Mouse (Mus musculus) liver, embryonic 16.5 days (tissue): ENCODE measurements around the gene Dpf3. TPM values are rescaled to one million over a fixed set of nuclear protein-coding genes. Genes with fewer than 3 reads are reported as not detected.

Experiments
- ATAC-seq: fragments of 200-750 bp; cut with Nextera tagmentation; 2 replicates; pipeline ENCODE4 v1.8.0; 2017; ENCODE audit warnings: low read depth, mild to moderate bottlenecking, moderate number of reproducible peaks, moderate library complexity
- H3K27ac ChIP-seq: fragments of 300-500 bp; sonication (generic); 2 replicates; pipeline ENCODE4 v1.5.1; 2014; ENCODE audit warnings: mild to moderate bottlenecking, low read length
- H3K27me3 ChIP-seq: fragments of 300-500 bp; sonication (generic); 2 replicates; pipeline ENCODE4 v1.6.1; 2014; ENCODE audit warnings: low read depth, low read length, mixed read lengths; ENCODE audit not compliant: control insufficient read depth, insufficient read depth
- H3K36me3 ChIP-seq: fragments of 300-500 bp; sonication (generic); 2 replicates; pipeline ENCODE4 v1.6.1; 2014; ENCODE audit warnings: mild to moderate bottlenecking; ENCODE audit not compliant: control insufficient read depth, insufficient read depth
- H3K4me1 ChIP-seq: fragments of 300-500 bp; sonication (generic); 2 replicates; pipeline ENCODE4 v1.6.1; 2014; ENCODE audit warnings: low read depth, low read length, mixed read lengths; ENCODE audit not compliant: control insufficient read depth
- H3K4me2 ChIP-seq: fragments of 300-500 bp; sonication (generic); 2 replicates; pipeline ENCODE4 v1.6.1; 2014; ENCODE audit warnings: low read depth, low read length, mixed read lengths
- H3K4me3 ChIP-seq: fragments of 300-500 bp; sonication (generic); 2 replicates; pipeline ENCODE4 v1.5.1; 2014; ENCODE audit warnings: low read depth, mild to moderate bottlenecking, low read length
- H3K9ac ChIP-seq: fragments of 300-500 bp; sonication (generic); 2 replicates; pipeline ENCODE4 v1.6.1; 2014; ENCODE audit warnings: low read depth, low read length
- H3K9me3 ChIP-seq: fragments of 300-500 bp; sonication (generic); replicated peaks from 2 replicates; pipeline ENCODE4 v1.6.1; 2016; ENCODE audit warnings: low read length; ENCODE audit not compliant: control insufficient read depth
- WGBS: fragments of 180-500 bp; shearing (Covaris S2); extraction: QIAGEN DNeasy Blood & Tissue Kit; methylation state at CpG from one replicate; pipeline ENCODE4 v1.1.7; 2014; ENCODE audit not compliant: insufficient replicate concordance; 5-methylcytosine and 5-hydroxymethylcytosine counted together
- polyA plus RNA-seq: library from polyadenylated mRNA; unstranded; fragments of >200 nt; fragmentation: Nextera tagmentation; extraction: Ambion mirVana; gene quantifications from 2 replicates; pipeline ENCODE4 v1.2.1, GENCODE M21; 2015

Gene Dpf3
- polyA plus RNA-seq, 1 experiment from 2014 or later = 7.1 TPM

GRCm38 (mm10) chr12:83510586-83510985 lies 23.1 kb upstream of the Dpf3 start:
- Histone ChIP-seq H3K9me3 (no peaks in the 10 kb centered on the region), H3K27ac (no peak overlapping the region), H3K27me3 (no peaks in the 10 kb centered on the region), H3K4me3 (no peak overlapping the region), H3K4me1 (no peaks in the 10 kb centered on the region; the same call in 1 of the 2 replicates), H3K9ac (no peak overlapping the region), H3K4me2 (no peak overlapping the region), H3K36me3 (no peaks in the 10 kb centered on the region)
- no peak for ATAC-seq
- WGBS = 69% methylated on average over 5 of the region's 5 CpGs

DNA sequence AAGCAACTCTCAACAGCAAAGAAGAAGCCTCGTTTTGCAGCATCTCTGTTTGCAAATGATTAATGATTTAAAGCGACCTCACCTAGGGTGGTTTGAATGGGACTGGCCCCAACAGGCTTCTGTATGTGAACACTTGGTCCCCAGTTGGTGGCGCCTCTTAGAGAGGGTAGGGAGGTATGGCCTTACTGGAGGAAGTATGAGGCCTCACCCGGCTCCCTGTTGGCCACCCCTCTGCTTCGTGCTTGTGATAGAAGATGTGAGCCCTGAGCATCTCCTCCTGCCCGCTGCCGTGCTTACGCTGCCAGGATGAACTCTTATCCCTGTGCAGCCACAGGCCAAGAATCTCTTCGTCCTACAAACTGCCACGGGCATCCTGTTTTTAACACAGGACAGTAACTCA lies 19.0 kb upstream of the Dpf3 start:
- H3K27me3 ChIP-seq = no peaks in the 10 kb centered on the region
- H3K9ac ChIP-seq = no peak overlapping the region
- H3K4me2 ChIP-seq = no peak overlapping the region
- no peak overlapping the region for H3K4me3 ChIP-seq
- H3K4me1 ChIP-seq = peaks cover 3% of the 10 kb centered on the region; the same call in 1 of the 2 replicates
- no peaks in the 10 kb centered on the region for H3K36me3 ChIP-seq
- no peak overlapping the region for H3K27ac ChIP-seq
- WGBS = 66% methylated on average over 10 of the region's 10 CpGs
- ATAC-seq = no peak
- H3K9me3 ChIP-seq = no peaks in the 10 kb centered on the region

DNA sequence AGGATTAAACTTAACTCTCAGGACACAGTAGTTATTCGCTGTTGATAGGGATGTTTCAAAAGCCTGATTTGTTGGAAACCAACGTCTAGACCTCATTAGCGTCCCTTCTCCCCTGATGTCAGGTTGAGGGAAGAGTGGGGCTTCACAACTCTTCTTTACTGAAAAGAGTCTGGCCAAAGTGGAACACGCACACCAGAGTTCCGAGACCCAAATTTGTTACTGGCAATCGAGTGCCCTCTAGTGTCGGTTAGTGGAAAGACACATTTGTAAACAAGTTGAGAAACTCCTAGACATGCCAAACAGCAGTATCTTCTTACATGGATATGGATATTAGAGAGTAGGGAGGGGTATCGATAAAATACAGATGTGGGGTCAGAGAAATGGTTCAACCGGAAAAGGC lies 14.7 kb upstream of the Dpf3 start:
- H3K4me1 ChIP-seq = peaks cover 3% of the 10 kb centered on the region; the same call in 1 of the 2 replicates
- ATAC-seq = peak; percentile 48
- no peaks in the 10 kb centered on the region for H3K9me3 ChIP-seq
- no peak overlapping the region for H3K4me3 ChIP-seq
- H3K4me2 ChIP-seq = 0 out of 2 replicates have a peak overlapping the region, but pooled peaks have one; percentile 19
- H3K27me3 ChIP-seq = no peaks in the 10 kb centered on the region
- WGBS = 4% methylated on average over 9 of the region's 9 CpGs
- H3K36me3 ChIP-seq = no peaks in the 10 kb centered on the region
- H3K27ac ChIP-seq = no peak overlapping the region
- 0 out of 2 replicates have a peak overlapping the region, but pooled peaks have one; percentile 7 for H3K9ac ChIP-seq

GRCm38 (mm10) chr12:83499256-83499655 lies 11.7 kb upstream of the Dpf3 start:
- Histone ChIP-seq H3K27ac (no peak overlapping the region), H3K4me1 (peaks cover 3% of the 10 kb centered on the region; the same call in 1 of the 2 replicates), H3K9me3 (no peaks in the 10 kb centered on the region), H3K4me3 (no peak overlapping the region), H3K36me3 (no peaks in the 10 kb centered on the region), H3K4me2 (no peak overlapping the region), H3K9ac (no peak overlapping the region), H3K27me3 (no peaks in the 10 kb centered on the region)
- ATAC-seq = no peak
- WGBS = 64% methylated on average over 5 of the region's 5 CpGs

- Histone ChIP-seq H3K9me3 (no peaks in the 10 kb centered on the region), H3K36me3 (no peaks in the 10 kb centered on the region), H3K27me3 (no peaks in the 10 kb centered on the region), H3K9ac (no peak overlapping the region), H3K4me3 (no peak overlapping the region), H3K4me1 (peaks cover 3% of the 10 kb centered on the region; the same call in 1 of the 2 replicates), H3K4me2 (no peak overlapping the region), H3K27ac (no peak overlapping the region)
- no peak for ATAC-seq
- 58% methylated on average over 3 of the region's 3 CpGs for WGBS
Measured at GRCm38 (mm10) chr12:83497959-83498358, 10.4 kb upstream of the Dpf3 start.

DNA sequence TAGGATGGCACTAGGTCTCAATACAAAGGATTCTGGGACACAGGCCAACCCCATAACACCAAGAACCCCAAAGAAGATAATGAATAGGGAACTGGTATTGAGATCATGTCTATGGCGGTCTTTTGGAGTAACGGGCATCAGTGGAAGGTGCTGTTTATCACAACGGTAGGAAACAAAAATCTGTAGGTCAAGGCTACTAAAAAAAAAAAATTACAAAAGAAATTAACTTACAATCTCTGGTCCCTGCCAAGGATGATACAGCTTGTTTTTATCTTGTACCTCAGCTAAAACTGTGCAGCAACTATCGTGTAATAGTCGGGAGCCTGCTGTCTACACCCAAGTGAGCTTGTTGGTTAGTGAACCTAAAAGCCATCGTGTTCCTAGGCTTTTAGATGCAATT lies 9.2 kb upstream of the Dpf3 start:
- Histone ChIP-seq H3K9ac (no peak overlapping the region), H3K9me3 (no peaks in the 10 kb centered on the region), H3K4me1 (no peaks in the 10 kb centered on the region; the same call in 1 of the 2 replicates), H3K36me3 (no peaks in the 10 kb centered on the region), H3K4me3 (no peak overlapping the region), H3K27ac (no peak overlapping the region), H3K4me2 (no peak overlapping the region), H3K27me3 (no peaks in the 10 kb centered on the region)
- ATAC-seq = no peak
- 45% methylated on average over 6 of the region's 6 CpGs for WGBS

- WGBS = 47% methylated on average over 4 of the region's 4 CpGs
- no peak overlapping the region for H3K9ac ChIP-seq
- no peaks in the 10 kb centered on the region for H3K27me3 ChIP-seq
- H3K27ac ChIP-seq = no peak overlapping the region
- no peaks in the 10 kb centered on the region; the same call in 1 of the 2 replicates for H3K4me1 ChIP-seq
- no peaks in the 10 kb centered on the region for H3K36me3 ChIP-seq
- no peak overlapping the region for H3K4me3 ChIP-seq
- H3K4me2 ChIP-seq = no peak overlapping the region
- peak; percentile 41; the same call in 1 of the 2 replicates for ATAC-seq
- H3K9me3 ChIP-seq = peaks cover 3% of the 10 kb centered on the region
Measured at GRCm38 (mm10) chr12:83496336-83496735, 8.8 kb upstream of the Dpf3 start.

- peaks cover 4% of the 10 kb centered on the region for H3K9me3 ChIP-seq
- no peak overlapping the region for H3K4me3 ChIP-seq
- 60% methylated on average over 9 of the region's 9 CpGs for WGBS
- no peak overlapping the region for H3K27ac ChIP-seq
- 0 out of 2 replicates have a peak, but pooled peaks have one; percentile 3 for ATAC-seq
- no peaks in the 10 kb centered on the region; the same call in 1 of the 2 replicates for H3K4me1 ChIP-seq
- no peak overlapping the region for H3K4me2 ChIP-seq
- no peaks in the 10 kb centered on the region for H3K36me3 ChIP-seq
- H3K27me3 ChIP-seq = no peaks in the 10 kb centered on the region
- no peak overlapping the region for H3K9ac ChIP-seq
Measured at GRCm38 (mm10) chr12:83495961-83496282, 8.4 kb upstream of the Dpf3 start.

DNA sequence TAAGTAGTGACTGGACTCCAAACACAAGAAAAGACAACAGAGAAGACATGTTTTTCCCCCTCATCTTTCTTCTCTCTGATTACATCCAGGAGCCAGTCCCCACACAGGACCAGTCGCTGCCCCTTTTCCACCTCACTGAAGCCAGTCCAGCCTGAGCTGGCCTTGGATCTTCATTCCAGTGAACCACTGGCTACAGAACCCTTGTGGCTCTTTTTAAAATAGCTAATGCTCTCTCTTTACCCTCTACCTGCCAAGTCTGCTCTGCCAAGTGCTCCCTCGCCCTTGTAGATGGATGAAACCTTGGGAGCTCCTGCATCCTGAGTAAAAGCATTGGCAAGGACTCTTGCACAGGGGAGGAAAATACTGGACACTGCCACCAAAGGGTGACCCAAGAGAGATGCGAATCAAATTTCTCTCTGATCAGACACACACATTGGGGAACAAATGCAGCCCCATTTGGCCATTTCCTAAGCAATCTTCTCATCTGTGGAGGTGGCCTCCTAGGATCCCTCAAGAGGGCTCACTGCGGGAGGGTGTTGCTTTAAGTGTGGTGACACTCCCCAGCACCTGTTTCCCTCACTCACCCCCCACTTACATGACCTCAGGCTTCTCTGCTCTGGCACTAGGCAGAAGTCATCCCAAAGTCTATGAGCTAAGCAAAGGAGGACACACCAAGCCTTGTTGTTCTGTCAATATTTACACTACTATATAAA lies 7.9 kb upstream of the Dpf3 start:
- WGBS = 53% methylated on average over 4 of the region's 4 CpGs
- no peak overlapping the region for H3K4me2 ChIP-seq

More for the DNA sequence above, 7.9 kb upstream of the Dpf3 start:
- no peak overlapping the region for H3K9ac ChIP-seq
- no peak overlapping the region for H3K27ac ChIP-seq
- H3K36me3 ChIP-seq = no peaks in the 10 kb centered on the region
- peaks cover 4% of the 10 kb centered on the region for H3K9me3 ChIP-seq
- ATAC-seq = 0 out of 2 replicates have a peak, but pooled peaks have one; percentile 16
- no peak overlapping the region for H3K4me3 ChIP-seq
- H3K27me3 ChIP-seq = no peaks in the 10 kb centered on the region
- no peaks in the 10 kb centered on the region; the same call in 1 of the 2 replicates for H3K4me1 ChIP-seq
